Mouse (Mus musculus) embryonic facial prominence, embryonic 15.5 days (tissue): Measurements from ENCODE around the gene Hivep2. TPM values are rescaled to one million over a fixed set of nuclear protein-coding genes. Genes with fewer than 3 reads are reported as not detected.

ENCODE experiments used
- ATAC-seq: fragments of 200-750 bp; cut with Nextera tagmentation; 2 replicates; pipeline ENCODE4 v1.8.0; 2017; ENCODE audit warnings: low read depth, moderate TSS enrichment; ENCODE audit not compliant: insufficient number of reproducible peaks, low FRiP score, low TSS enrichment
- H3K27ac ChIP-seq: fragments of 300-500 bp; sonication (generic); replicated peaks from 2 replicates; pipeline ENCODE4 v1.5.1; 2015; ENCODE audit warnings: mild to moderate bottlenecking, inconsistent platforms
- H3K27me3 ChIP-seq: fragments of 300-500 bp; sonication (generic); 2 replicates; pipeline ENCODE4 v1.6.1; 2015; ENCODE audit warnings: inconsistent platforms
- H3K36me3 ChIP-seq: fragments of 300-500 bp; sonication (generic); 2 replicates; pipeline ENCODE4 v1.6.1; 2015; ENCODE audit warnings: mild to moderate bottlenecking, inconsistent platforms
- H3K4me1 ChIP-seq: fragments of 300-500 bp; sonication (generic); 2 replicates; pipeline ENCODE4 v1.6.1; 2015; ENCODE audit warnings: inconsistent platforms
- H3K4me2 ChIP-seq: fragments of 300-500 bp; sonication (generic); replicated peaks from 2 replicates; pipeline ENCODE4 v1.6.1; 2015; ENCODE audit warnings: mild to moderate bottlenecking, inconsistent platforms
- H3K4me3 ChIP-seq: fragments of 300-500 bp; sonication (generic); replicated peaks from 2 replicates; pipeline ENCODE4 v1.5.1; 2015; ENCODE audit warnings: mild to moderate bottlenecking, inconsistent platforms
- H3K9ac ChIP-seq: fragments of 300-500 bp; sonication (generic); 2 replicates; pipeline ENCODE4 v1.6.1; 2015; ENCODE audit warnings: inconsistent platforms
- H3K9me3 ChIP-seq: fragments of 300-500 bp; sonication (generic); replicated peaks from 2 replicates; pipeline ENCODE4 v1.6.1; 2016; ENCODE audit warnings: inconsistent platforms
- WGBS: fragments of 180-500 bp; shearing (Covaris S2); methylation state at CpG from one replicate; pipeline ENCODE4 v1.1.7; 2015; 5-methylcytosine and 5-hydroxymethylcytosine counted together
- polyA plus RNA-seq: library from polyadenylated mRNA; unstranded; fragments of >200 nt; fragmentation: Nextera tagmentation; extraction: Ambion mirVana; gene quantifications from 2 replicates; pipeline ENCODE4 v1.2.1, GENCODE M21; 2015

The Hivep2 gene
- polyA plus RNA-seq, 1 experiment from 2014 or later = 10.0 TPM

DNA sequence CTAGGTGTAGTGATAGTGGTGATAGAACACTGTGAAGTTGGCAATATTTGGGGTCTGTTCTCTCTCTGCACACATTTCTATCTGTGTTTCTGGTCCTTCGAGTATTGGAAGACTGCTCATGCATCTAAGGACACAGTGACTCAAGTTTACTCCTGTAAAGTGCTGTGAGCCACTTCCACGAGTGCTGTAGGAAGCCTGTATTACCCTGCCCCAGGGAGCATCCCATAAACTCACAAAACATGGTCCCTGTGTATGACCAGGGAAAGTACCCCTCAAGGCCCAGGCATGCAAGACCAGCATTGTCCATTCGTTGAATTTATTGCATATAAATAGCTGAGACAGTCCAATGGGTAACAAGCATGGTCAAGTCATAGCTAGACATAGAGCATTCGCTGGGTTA is 97.4 kb downstream of the Hivep2 start:
- H3K27me3 ChIP-seq = no peaks in the 10 kb centered on the region
- H3K9ac ChIP-seq = no peak overlapping the region
- no peaks in the 10 kb centered on the region for H3K9me3 ChIP-seq
- WGBS = 86% methylated on average over 4 of the region's 4 CpGs
- ATAC-seq = no peak
- no peak overlapping the region for H3K27ac ChIP-seq
- H3K4me3 ChIP-seq = no peak overlapping the region
- H3K4me2 ChIP-seq = no peak overlapping the region
- H3K36me3 ChIP-seq = no peaks in the 10 kb centered on the region
- no peaks in the 10 kb centered on the region for H3K4me1 ChIP-seq

DNA sequence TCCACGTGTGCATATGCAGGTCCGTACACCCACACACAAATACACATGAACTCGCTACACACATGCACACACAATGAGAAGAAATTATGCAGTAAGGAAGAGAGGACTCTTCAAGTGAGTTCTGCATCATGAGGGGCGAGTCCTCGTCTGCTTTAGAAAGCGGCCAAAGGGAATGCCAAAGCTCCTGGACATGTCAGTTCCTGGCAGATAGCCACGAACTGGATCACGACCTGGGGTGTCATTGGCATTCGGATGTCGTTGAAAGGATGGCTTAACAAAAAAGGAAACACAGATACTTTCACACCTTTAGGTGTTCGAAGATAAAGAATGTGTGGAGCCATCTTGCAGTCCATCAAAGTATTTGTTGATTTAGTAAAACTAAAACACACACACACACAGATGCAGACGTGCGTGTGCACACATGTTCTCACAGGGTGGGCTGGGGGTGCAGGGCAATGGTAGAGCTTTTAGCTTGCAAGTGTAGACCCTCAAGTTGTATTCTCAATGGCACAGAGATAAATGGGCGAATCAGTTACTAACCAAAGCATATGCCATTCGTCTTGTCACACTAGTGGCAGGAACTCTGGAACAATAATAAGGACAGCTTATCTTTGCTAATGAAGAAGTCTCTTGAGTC is 99.0 kb downstream of the Hivep2 start:
- Histone ChIP-seq H3K4me2 (no peak overlapping the region), H3K4me1 (no peaks in the 10 kb centered on the region), H3K9me3 (no peaks in the 10 kb centered on the region), H3K27ac (no peak overlapping the region), H3K36me3 (no peaks in the 10 kb centered on the region), H3K27me3 (no peaks in the 10 kb centered on the region), H3K4me3 (no peak overlapping the region), H3K9ac (no peak overlapping the region)
- WGBS = 81% methylated on average over 15 of the region's 15 CpGs
- no peak for ATAC-seq

DNA sequence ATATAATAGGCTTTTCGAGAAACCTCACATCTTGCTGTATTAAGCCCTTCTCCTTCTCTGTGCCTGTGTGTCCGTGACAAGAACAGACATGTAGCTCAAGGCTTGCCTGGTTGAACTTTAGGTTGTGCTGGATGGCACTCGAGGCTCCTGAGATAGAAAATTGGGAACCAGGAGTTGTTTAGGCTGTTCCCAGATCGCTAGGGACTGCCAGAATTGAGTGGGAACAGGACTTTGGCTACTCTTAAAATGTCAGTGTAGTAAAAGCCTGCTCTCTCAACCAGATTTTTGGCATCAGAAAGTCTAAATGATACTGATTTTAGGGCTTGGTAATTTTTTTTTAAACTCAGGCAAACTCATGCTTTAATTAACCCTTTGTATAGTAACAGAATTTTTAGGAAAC is 101.9 kb downstream of the Hivep2 start:
- WGBS = 66% methylated on average over 4 of the region's 4 CpGs
- H3K36me3 ChIP-seq = no peaks in the 10 kb centered on the region
- ATAC-seq = no peak
- H3K9ac ChIP-seq = no peak overlapping the region
- no peaks in the 10 kb centered on the region for H3K9me3 ChIP-seq
- no peaks in the 10 kb centered on the region for H3K27me3 ChIP-seq
- H3K27ac ChIP-seq = no peak overlapping the region
- H3K4me1 ChIP-seq = no peaks in the 10 kb centered on the region
- H3K4me2 ChIP-seq = no peak overlapping the region
- H3K4me3 ChIP-seq = no peak overlapping the region

DNA sequence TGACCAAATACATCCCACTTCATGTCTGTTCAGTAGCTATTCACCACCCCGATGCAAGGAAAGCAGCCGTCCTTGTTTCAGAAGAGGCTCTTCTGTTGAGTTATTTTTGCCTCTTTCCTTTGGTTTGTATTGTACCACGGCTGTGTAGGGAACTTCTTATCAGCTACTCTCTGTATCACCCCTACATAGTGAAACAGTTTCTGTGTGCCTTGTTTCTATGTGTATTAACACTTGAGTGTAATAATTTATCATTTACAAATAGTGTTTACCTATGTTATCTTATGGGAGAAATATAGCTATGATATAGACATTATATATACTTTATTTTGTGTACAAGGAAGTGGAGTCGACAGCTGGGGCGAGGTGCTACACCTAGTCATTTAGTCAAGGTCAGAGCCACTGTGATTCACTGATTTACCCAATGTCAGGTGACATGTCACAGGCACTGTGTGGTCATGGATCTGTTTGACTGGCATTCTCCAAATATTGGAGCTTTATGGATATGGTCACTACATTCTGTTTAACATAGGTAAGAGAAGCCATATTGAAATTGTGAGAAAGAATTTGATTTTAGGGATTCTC is 104.7 kb downstream of the Hivep2 start:
- Histone ChIP-seq H3K4me3 (no peak overlapping the region), H3K27ac (no peak overlapping the region), H3K27me3 (no peaks in the 10 kb centered on the region), H3K4me1 (no peaks in the 10 kb centered on the region), H3K9me3 (no peaks in the 10 kb centered on the region), H3K36me3 (no peaks in the 10 kb centered on the region), H3K9ac (no peak overlapping the region), H3K4me2 (no peak overlapping the region)
- no peak for ATAC-seq
- 82% methylated on average over 5 of the region's 5 CpGs for WGBS

DNA sequence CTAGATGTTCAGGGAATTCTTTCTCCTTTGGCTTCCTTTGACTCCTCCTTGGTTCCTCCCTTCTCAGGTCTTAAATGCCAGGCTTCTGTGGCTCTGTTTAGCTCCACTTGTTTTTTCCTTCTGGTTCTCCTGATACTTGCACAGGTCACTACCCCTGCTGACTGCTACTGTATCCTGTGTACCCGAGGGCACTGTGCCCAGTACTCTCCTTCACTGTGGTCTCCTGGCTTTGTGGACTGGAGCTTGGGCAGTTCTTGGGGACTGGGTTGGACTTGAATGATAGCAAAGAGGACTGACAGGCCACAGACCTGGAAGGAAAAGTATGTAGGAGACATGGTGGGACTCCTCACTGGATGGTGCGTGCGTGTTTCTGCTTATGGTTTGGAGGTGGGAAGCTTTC is 106.6 kb downstream of the Hivep2 start:
- Histone ChIP-seq H3K4me3 (no peak overlapping the region), H3K27ac (no peak overlapping the region), H3K9ac (no peak overlapping the region), H3K27me3 (no peaks in the 10 kb centered on the region), H3K4me2 (no peak overlapping the region), H3K9me3 (no peaks in the 10 kb centered on the region), H3K4me1 (no peaks in the 10 kb centered on the region), H3K36me3 (no peaks in the 10 kb centered on the region)
- WGBS = 85% methylated on average over 3 of the region's 3 CpGs
- no peak for ATAC-seq

DNA sequence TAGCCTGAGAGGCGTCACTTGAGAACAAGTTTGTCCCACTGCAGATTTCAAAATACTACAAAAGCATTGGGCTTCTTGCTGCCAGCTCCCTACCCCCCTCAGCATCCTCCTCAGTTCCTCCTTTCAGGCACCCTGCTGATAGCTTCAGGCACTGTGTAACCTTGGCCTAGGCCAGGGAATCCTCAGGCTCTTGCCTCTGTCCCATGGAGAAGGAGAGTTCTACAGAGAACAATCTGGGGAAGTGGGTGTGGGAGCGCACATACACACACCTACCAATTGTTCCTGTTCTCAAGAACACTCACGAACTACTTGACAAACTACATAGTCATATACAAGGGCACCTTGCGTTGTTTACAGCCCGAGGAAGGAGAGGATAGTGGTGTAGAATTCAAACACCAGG is 109.9 kb downstream of the Hivep2 start:
- no peaks in the 10 kb centered on the region for H3K9me3 ChIP-seq
- H3K4me1 ChIP-seq = no peaks in the 10 kb centered on the region
- H3K4me3 ChIP-seq = no peak overlapping the region
- no peak for ATAC-seq
- 83% methylated on average over 5 of the region's 5 CpGs for WGBS
- no peak overlapping the region for H3K9ac ChIP-seq
- H3K4me2 ChIP-seq = no peak overlapping the region
- no peak overlapping the region for H3K27ac ChIP-seq
- no peaks in the 10 kb centered on the region for H3K27me3 ChIP-seq
- no peaks in the 10 kb centered on the region for H3K36me3 ChIP-seq

DNA sequence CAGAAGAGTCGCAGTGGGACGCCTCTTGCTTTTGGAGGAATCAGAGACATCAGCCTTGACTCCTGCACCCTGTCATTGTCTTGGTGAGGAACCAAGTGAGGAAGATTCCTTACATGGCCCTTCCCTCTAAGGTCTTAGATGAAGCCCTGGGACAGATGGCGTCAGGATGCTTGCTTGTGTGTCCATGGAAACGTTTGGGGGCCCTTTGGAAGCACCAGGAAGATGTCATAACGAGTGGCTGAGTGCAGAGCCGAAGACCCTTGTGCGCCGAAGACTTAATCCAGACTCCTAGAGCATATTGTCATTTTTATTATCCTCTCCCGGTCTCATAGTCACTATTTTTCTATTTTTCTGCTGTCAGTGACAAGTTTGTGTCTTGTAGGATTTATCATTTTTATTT is 111.0 kb downstream of the Hivep2 start:
- no peaks in the 10 kb centered on the region for H3K4me1 ChIP-seq
- H3K4me3 ChIP-seq = no peak overlapping the region
- ATAC-seq = no peak
- no peaks in the 10 kb centered on the region for H3K9me3 ChIP-seq
- no peak overlapping the region for H3K27ac ChIP-seq
- 81% methylated on average over 9 of the region's 9 CpGs for WGBS
- H3K4me2 ChIP-seq = no peak overlapping the region
- no peaks in the 10 kb centered on the region for H3K27me3 ChIP-seq
- H3K9ac ChIP-seq = no peak overlapping the region
- H3K36me3 ChIP-seq = no peaks in the 10 kb centered on the region

DNA sequence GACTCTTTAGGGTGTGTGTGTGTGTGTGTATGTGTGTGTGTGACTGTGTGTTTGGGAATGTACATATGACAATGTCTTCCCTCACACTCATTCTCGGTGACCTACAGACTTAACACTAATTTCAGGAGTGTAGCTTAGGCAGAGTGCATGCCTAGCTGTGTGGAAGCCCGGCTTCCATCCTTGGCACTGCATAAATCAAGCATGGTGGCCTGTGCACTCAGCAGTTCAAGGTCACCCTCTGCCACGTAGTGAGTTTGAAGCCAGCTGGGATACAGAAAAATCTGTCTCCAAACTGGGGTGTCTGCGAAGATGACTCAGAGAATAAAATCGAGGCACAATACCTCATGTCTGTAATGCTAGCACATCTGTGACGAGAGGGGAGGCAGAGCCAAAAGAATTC is 115.0 kb downstream of the Hivep2 start:
- Histone ChIP-seq H3K27ac (no peak overlapping the region), H3K4me1 (0 out of 2 replicates have a peak, but pooled peaks cover 5% of the 10 kb centered on the region), H3K36me3 (no peaks in the 10 kb centered on the region), H3K9me3 (no peaks in the 10 kb centered on the region), H3K4me2 (no peak overlapping the region), H3K9ac (no peak overlapping the region), H3K4me3 (no peak overlapping the region), H3K27me3 (no peaks in the 10 kb centered on the region)
- ATAC-seq = no peak
- 79% methylated on average over 6 of the region's 6 CpGs for WGBS

DNA sequence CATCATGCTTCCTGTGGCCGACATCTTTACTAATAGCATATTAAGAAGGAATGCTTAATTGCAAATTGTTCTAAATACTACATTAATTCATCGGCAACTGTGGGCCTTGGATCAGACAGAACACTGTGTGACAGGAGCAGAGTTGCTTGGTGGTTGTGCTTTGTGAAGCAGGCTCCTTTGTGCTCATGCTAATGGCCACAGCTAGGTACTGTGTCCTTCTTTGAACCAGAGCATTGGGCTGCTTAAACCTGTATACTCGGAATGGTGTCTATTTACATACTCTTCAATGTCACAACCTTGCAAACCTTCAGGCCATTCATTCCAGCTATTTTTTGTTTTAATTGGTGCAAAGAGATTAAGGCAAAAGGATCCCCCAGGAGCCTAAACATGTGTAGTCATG is 115.9 kb downstream of the Hivep2 start:
- Histone ChIP-seq H3K36me3 (no peaks in the 10 kb centered on the region), H3K9me3 (no peaks in the 10 kb centered on the region), H3K4me2 (no peak overlapping the region), H3K4me1 (0 out of 2 replicates have a peak, but pooled peaks cover 5% of the 10 kb centered on the region), H3K27ac (no peak overlapping the region), H3K9ac (no peak overlapping the region), H3K27me3 (no peaks in the 10 kb centered on the region), H3K4me3 (no peak overlapping the region)
- ATAC-seq = no peak
- 67% methylated on average over 3 of the region's 3 CpGs for WGBS

DNA sequence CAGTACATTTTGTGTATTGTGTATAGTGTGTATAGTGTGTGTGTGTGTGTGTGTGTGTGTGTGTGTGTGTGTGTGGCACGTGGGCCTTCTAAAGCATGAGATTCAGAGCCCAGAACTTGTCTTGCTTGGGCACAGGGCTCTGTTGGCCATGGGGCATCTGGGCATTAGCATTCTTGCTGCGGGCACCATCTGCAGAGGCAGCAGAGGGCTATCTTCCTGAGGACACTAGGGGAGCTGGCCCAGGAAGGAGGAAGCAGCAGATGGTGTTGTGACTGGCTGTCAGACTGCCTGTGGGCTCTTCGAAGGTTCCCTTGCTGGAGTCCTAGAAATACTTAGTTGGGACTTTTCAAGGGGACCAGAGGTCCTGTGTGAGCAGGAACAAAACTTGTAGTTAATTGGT is 116.4 kb downstream of the Hivep2 start:
- no peak overlapping the region for H3K4me3 ChIP-seq
- H3K4me1 ChIP-seq = 0 out of 2 replicates have a peak, but pooled peaks cover 5% of the 10 kb centered on the region
- H3K9ac ChIP-seq = no peak overlapping the region
- no peaks in the 10 kb centered on the region for H3K36me3 ChIP-seq
- H3K9me3 ChIP-seq = no peaks in the 10 kb centered on the region
- H3K27me3 ChIP-seq = no peaks in the 10 kb centered on the region
- no peak overlapping the region for H3K27ac ChIP-seq
- ATAC-seq = no peak
- WGBS = 67% methylated on average over 3 of the region's 3 CpGs
- H3K4me2 ChIP-seq = no peak overlapping the region

DNA sequence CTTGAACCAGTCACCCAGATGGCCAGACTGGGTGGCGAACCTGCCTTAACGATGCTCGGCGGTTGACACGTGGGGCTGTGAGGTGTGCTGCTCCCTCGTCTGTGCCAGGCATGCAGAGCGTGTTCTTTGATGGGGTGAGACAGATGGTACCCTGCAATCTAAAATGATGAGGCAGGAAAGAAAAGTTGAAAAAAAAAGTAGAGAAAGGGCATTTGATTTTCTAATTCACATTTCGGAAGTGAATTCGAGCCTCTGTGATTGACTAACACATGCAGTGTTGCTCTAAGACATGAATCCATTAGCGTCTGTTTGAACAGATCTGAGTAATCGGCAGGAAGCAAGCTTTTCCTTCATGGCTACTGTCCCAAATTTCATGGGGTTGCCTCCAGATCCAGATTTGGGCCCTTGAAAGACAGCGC is 119.4 kb downstream of the Hivep2 start:
- ATAC-seq = no peak
- Histone ChIP-seq H3K27me3 (no peaks in the 10 kb centered on the region), H3K36me3 (no peaks in the 10 kb centered on the region), H3K4me1 (0 out of 2 replicates have a peak, but pooled peaks cover 5% of the 10 kb centered on the region), H3K9ac (no peak overlapping the region), H3K4me3 (no peak overlapping the region), H3K27ac (no peak overlapping the region), H3K9me3 (no peaks in the 10 kb centered on the region), H3K4me2 (no peak overlapping the region)
- 78% methylated on average over 12 of the region's 12 CpGs for whole genome bisulfite sequencing
